Mouse (Mus musculus): ENCODE measurements around the gene Cand2. TPM values are rescaled to one million over a fixed set of nuclear protein-coding genes. Genes with fewer than 3 reads are reported as not detected.

Cand2 gene
- total RNA-seq (2023; ENCODE audit: inconsistent age), result 4.3 to 5.4 TPM (median 5.0 TPM) in 4 replicates

DNA sequence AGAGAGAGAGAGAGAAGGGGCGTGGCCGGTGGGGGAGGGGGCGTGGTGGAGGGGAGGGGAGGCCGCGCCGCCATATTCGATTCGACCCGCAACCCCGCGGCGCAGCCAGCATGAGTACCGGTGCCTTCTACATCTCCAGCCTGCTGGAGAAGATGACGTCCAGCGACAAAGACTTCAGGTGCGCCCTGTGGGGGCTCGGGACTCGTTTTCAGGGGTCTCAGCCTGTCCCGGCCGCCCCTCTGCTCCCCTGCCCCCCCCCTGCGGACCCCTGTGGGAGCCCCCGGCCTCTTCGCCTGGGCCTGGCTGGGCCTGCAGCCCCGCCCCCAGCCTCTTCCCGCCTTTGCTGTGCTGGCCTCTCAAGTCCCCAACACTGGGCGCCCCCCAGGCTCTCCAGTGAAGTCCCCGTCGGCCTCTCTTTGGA lies at the start of gene Cand2:
Gene Cand2, plus strand, starts transcription at position 38 of the 421 bp plus-strand sequence.

GRCm38 (mm10) chr6:115761995-115762756 lies 12.2 kb upstream of the Cand2 start, which contains the start of gene Tmem40:
TSS of gene Tmem40 (minus strand) at chr6:115762410.

GRCm38 (mm10) chr6:115808488-115809231 lies 34.3 kb downstream of the Cand2 start, which contains the start of gene Rpl32:
TSS of gene Rpl32 (minus strand) at chr6:115808747.

DNA sequence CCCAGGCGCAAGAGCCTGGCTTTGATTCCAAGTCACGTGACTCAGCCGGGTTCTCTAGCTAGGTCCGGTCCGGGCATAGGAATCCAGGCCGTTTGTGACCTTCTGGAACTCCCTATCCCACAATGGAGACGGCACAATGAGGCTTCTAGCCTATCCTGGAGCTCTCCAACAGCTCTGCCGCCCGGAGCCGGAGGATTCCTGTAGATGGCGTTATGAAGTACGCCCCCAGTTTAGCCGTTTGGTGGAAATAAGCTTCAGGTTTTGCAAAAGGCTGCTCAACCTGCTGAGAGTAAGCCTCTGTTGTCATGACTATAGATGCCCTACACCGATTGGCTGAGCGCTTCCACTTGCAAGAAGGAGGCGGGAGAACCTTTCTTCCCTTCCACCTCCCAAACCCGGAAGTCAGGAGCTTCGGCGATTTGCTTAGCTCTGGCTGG lies 63.8 kb downstream of the Cand2 start, which contains the start of gene Efcab12:
Gene Efcab12, minus strand, starts transcription at position 252 of the 437 bp plus-strand sequence.

DNA sequence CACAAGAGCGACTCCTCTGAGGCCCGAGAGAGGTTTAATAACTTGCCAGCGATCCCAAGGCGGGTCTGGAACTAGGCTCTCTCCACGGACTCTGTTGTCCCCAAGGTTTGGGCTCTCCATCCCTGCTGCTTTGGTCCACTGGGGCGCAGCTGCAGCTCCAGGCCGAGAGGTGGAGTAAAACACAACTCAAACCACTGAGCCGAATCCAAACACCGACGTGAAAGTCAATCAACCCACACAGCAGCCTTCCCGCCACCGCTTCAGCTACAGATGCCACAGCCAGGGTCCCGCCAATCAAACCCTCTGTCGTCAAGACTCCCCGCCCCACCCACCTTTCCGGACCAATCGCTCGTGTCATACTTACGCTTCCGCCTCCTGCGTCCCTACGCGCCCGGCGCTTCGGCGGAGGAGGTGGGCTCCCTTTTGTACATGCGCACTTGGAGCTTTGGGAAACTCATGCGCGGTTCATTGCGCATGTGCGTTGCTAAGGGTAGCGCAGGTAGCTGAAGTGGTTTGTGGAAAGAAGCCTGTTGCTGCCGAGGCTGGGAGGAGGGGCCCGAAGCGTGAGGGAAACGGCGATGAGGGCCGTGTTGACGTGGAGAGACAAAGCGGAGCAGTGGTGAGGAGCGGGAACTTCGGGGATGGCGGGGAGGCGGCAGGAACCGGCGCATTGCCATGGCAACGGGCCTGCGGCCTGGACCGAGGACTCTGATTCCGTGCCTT lies 78.9 kb downstream of the Cand2 start, which contains the start of the genes Mbd4 and Ift122:
Gene Mbd4, minus strand, starts transcription at position 281 of the 723 bp plus-strand sequence.
Gene Ift122, plus strand, starts transcription at position 380 of the 723 bp plus-strand sequence.

Other genes with a start within 250 kb of the Cand2 start
- gene Tsen2, start 229.9 kb upstream of the Cand2 start, total RNA-seq (2023; ENCODE audit: inconsistent age), result 6.3 to 11.2 TPM (median 9.2 TPM) in 4 replicates
- gene Mkrn2os, start 182.0 kb upstream of the Cand2 start, total RNA-seq (2023; ENCODE audit: inconsistent age), result not detected in 4 replicates
- gene Mkrn2, start 172.6 kb upstream of the Cand2 start, total RNA-seq (2023; ENCODE audit: inconsistent age), result 28.9 to 34.0 TPM (median 31.4 TPM) in 4 replicates
- gene Raf1, start 97.9 kb upstream of the Cand2 start, total RNA-seq (2023; ENCODE audit: inconsistent age), result 136 to 154 TPM (median 147 TPM) in 4 replicates
- not detected in 4 replicates for gene Tmem40, start 12.1 kb upstream of the Cand2 start, total RNA-seq (2023; ENCODE audit: inconsistent age)
- 2,501 to 2,678 TPM (median 2,550 TPM) in 4 replicates for gene Rpl32, start 34.2 kb downstream of the Cand2 start, total RNA-seq (2023; ENCODE audit: inconsistent age)
- gene Efcab12, start 63.9 kb downstream of the Cand2 start, total RNA-seq (2023; ENCODE audit: inconsistent age), result 0.35 to 0.36 TPM in 2 of 4 replicates, not detected in the others
- 20.7 to 25.1 TPM (median 23.9 TPM) in 4 replicates for gene Mbd4, start 78.8 kb downstream of the Cand2 start, total RNA-seq (2023; ENCODE audit: inconsistent age)
- gene Ift122, start 78.9 kb downstream of the Cand2 start, total RNA-seq (2023; ENCODE audit: inconsistent age), result 3.0 to 5.4 TPM (median 3.9 TPM) in 4 replicates
- 0.13 TPM in 1 of 4 replicates, not detected in the others for gene Rho, start 157.2 kb downstream of the Cand2 start, total RNA-seq (2023; ENCODE audit: inconsistent age)
- not detected in 4 replicates for gene H1foo, start 170.4 kb downstream of the Cand2 start, total RNA-seq (2023; ENCODE audit: inconsistent age)
- gene Plxnd1, start 220.5 kb downstream of the Cand2 start, total RNA-seq (2023; ENCODE audit: inconsistent age), result 48.5 to 62.1 TPM (median 57.4 TPM) in 4 replicates

Measured in B cell, adult (primary cell).